In the genomic region with DNA sequence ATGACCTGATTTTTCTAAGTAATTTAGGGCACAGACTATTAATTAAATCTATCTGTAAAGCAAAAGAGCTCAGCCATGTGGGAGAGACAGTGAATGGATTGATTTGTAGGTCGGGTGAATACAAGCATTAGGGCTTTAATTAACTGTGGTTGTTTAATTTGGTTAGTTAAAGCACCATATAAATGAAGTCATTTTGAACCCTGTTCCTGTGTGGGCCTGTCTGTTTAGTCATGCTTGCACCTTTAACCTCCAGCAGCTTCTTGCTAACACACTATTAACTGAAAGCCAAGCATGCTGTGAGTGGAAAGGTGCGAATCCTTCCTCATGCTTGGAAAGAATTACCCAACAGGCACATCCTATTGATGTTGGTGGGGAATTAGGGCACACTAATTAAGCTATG, we compare ENCODE assay signal across 22 mouse cellular contexts.
DNase-seq lines count a peak whose midpoint lies in the region; ATAC-seq and TF ChIP-seq lines count a peak whose summit lies in the region.
"Had no signal": no experiment of that assay in that cellular context is flagged by ENCODE, and none has a peak within 500 bp of the region (broad histone marks: within the 10 kb centered on the region; RNA-seq: fewer than 3 reads in every experiment).

No protein-coding gene starts in this region.

- no peak for DNase-seq in forebrain, embryonic 11.5 days (ENCODE audit: low spot score)
- no peak for DNase-seq in forebrain, embryonic 10.5 days (ENCODE audit: extremely low spot score, low spot score)
- DNase-seq in retina, embryonic 14.5 days (ENCODE audit: low spot score) = peak; percentile 81
- no peak for DNase-seq in kidney, adult 9 months
- DNase-seq in left cerebral cortex, adult 2 months (ENCODE audit: extremely low spot score in 1 of 2, low spot score in 2 of 2) = no peak
- DNase-seq: adrenal gland, postnatal 14 days; cerebellum, adult 9-10 months; gastrocnemius, postnatal 25 days; heart, adult 18-20 months; heart, postnatal 10 days; kidney, adult 11 months; kidney, postnatal 4 days; left cerebral cortex, postnatal 4 days; lung, postnatal 36 days had no signal

- H3K36me3 ChIP-seq in forebrain, embryonic 11.5 days (ENCODE audit: control insufficient read depth, insufficient read depth, low read length) = no peaks in the 10 kb centered on the region
- H3K36me3 ChIP-seq in forebrain, embryonic 10.5 days (replicated peaks) = no peaks in the 10 kb centered on the region
- no peaks in the 10 kb centered on the region for H3K36me3 ChIP-seq in midbrain, embryonic 12.5 days
- H3K36me3 ChIP-seq in midbrain, embryonic 15.5 days (replicated peaks) = no peaks in the 10 kb centered on the region
- H3K36me3 ChIP-seq in hindbrain, embryonic 15.5 days = no peaks in the 10 kb centered on the region
- H3K36me3 ChIP-seq: heart, embryonic 12.5 days; limb, embryonic 15.5 days; lung, embryonic 15.5 days had no signal

- no peak overlapping the region for H3K27ac ChIP-seq in forebrain, embryonic 11.5 days (ENCODE audit: low read depth, low read length)
- H3K27ac ChIP-seq in forebrain, embryonic 10.5 days = no peak overlapping the region
- no peak overlapping the region for H3K27ac ChIP-seq in midbrain, embryonic 12.5 days (replicated peaks)
- no peak overlapping the region for H3K27ac ChIP-seq in midbrain, embryonic 15.5 days
- H3K27ac ChIP-seq in hindbrain, embryonic 15.5 days (replicated peaks) = no peak overlapping the region
- H3K27ac ChIP-seq in left cerebral cortex, adult 2 months = no peak overlapping the region
- H3K27ac ChIP-seq: limb, embryonic 15.5 days; liver, embryonic 14.5 days; lung, embryonic 15.5 days had no signal

- no peaks in the 10 kb centered on the region for H3K4me1 ChIP-seq in forebrain, embryonic 11.5 days (replicated peaks; ENCODE audit: control insufficient read depth, insufficient read depth, low read length)
- H3K4me1 ChIP-seq in forebrain, embryonic 10.5 days = no peaks in the 10 kb centered on the region; the same call in 1 of the 2 replicates
- H3K4me1 ChIP-seq in midbrain, embryonic 12.5 days = no peaks in the 10 kb centered on the region; the same call in 1 of the 2 replicates
- no peaks in the 10 kb centered on the region for H3K4me1 ChIP-seq in midbrain, embryonic 15.5 days
- no peaks in the 10 kb centered on the region for H3K4me1 ChIP-seq in hindbrain, embryonic 15.5 days (replicated peaks)
- H3K4me1 ChIP-seq: heart, embryonic 12.5 days; limb, embryonic 15.5 days; lung, embryonic 15.5 days; megakaryocyte, embryonic 14.5 days had no signal

- peak; percentile 81 for ATAC-seq in forebrain, embryonic 11.5 days (replicated peaks; ENCODE audit: low FRiP score)
- ATAC-seq in midbrain, embryonic 12.5 days (ENCODE audit: low FRiP score, low read depth) = peak; percentile 16; the same call in 1 of the 2 replicates
- no peak for ATAC-seq in midbrain, embryonic 15.5 days (replicated peaks)
- ATAC-seq in hindbrain, embryonic 15.5 days (ENCODE audit: low FRiP score, low read depth) = 0 out of 2 replicates have a peak, but pooled peaks have one; percentile 56

- WGBS in forebrain, embryonic 11.5 days = 14% methylated on average over 2 of the region's 2 CpGs
- WGBS in forebrain, embryonic 10.5 days = 16% methylated on average over 2 of the region's 2 CpGs
- WGBS in midbrain, embryonic 12.5 days = 37% methylated on average over 2 of the region's 2 CpGs
- WGBS in midbrain, embryonic 15.5 days = 31% methylated on average over 2 of the region's 2 CpGs
- 45% methylated on average over 2 of the region's 2 CpGs for WGBS in hindbrain, embryonic 15.5 days

- intact Hi-C loops in left cerebral cortex, adult 2 months (cut with DNase I) = no loop called here

- H3K4me2 ChIP-seq in forebrain, embryonic 11.5 days (ENCODE audit: low read depth, low read length, severe bottlenecking) = no peak overlapping the region
- no peak overlapping the region for H3K4me2 ChIP-seq in midbrain, embryonic 12.5 days (replicated peaks)
- H3K4me2 ChIP-seq in midbrain, embryonic 15.5 days = no peak overlapping the region
- no peak overlapping the region for H3K4me2 ChIP-seq in hindbrain, embryonic 15.5 days
- H3K4me2 ChIP-seq: heart, embryonic 12.5 days; limb, embryonic 15.5 days; lung, embryonic 15.5 days had no signal

- no peak overlapping the region for H3K4me3 ChIP-seq in forebrain, embryonic 11.5 days (ENCODE audit: low read depth, low read length)
- no peak overlapping the region for H3K4me3 ChIP-seq in forebrain, embryonic 10.5 days
- H3K4me3 ChIP-seq in midbrain, embryonic 12.5 days = no peak overlapping the region
- no peak overlapping the region for H3K4me3 ChIP-seq in midbrain, embryonic 15.5 days
- H3K4me3 ChIP-seq in hindbrain, embryonic 15.5 days = no peak overlapping the region
- no peak overlapping the region for H3K4me3 ChIP-seq in left cerebral cortex, adult 2 months
- H3K4me3 ChIP-seq: heart, embryonic 12.5 days; limb, embryonic 15.5 days; lung, embryonic 15.5 days; megakaryocyte, embryonic 14.5 days had no signal

- TF ChIP-seq CTCF in left cerebral cortex, adult 2 months (IDR thresholded peaks at IDR 0.05) = no peak

- no peaks in the 10 kb centered on the region for H3K27me3 ChIP-seq in forebrain, embryonic 11.5 days (ENCODE audit: control insufficient read depth, insufficient read depth, low read length)
- H3K27me3 ChIP-seq in forebrain, embryonic 10.5 days (ENCODE audit: poor library complexity, severe bottlenecking) = peaks cover 14% of the 10 kb centered on the region; the same call in 1 of the 2 replicates
- H3K27me3 ChIP-seq in midbrain, embryonic 12.5 days = no peaks in the 10 kb centered on the region
- no peaks in the 10 kb centered on the region for H3K27me3 ChIP-seq in midbrain, embryonic 15.5 days (replicated peaks)
- no peaks in the 10 kb centered on the region for H3K27me3 ChIP-seq in hindbrain, embryonic 15.5 days
- H3K27me3 ChIP-seq: heart, embryonic 12.5 days; limb, embryonic 15.5 days; lung, embryonic 15.5 days; megakaryocyte, embryonic 14.5 days had no signal

- no peaks in the 10 kb centered on the region for H3K9me3 ChIP-seq in forebrain, embryonic 11.5 days (ENCODE audit: control insufficient read depth, low read length)
- H3K9me3 ChIP-seq in forebrain, embryonic 10.5 days = no peaks in the 10 kb centered on the region
- H3K9me3 ChIP-seq in midbrain, embryonic 12.5 days = no peaks in the 10 kb centered on the region
- H3K9me3 ChIP-seq in midbrain, embryonic 15.5 days = no peaks in the 10 kb centered on the region
- no peaks in the 10 kb centered on the region for H3K9me3 ChIP-seq in hindbrain, embryonic 15.5 days
- H3K9me3 ChIP-seq: heart, embryonic 12.5 days; limb, embryonic 15.5 days; lung, embryonic 15.5 days; megakaryocyte, embryonic 14.5 days had no signal

- H3K9ac ChIP-seq in forebrain, embryonic 11.5 days (ENCODE audit: low read length) = no peak overlapping the region
- H3K9ac ChIP-seq in midbrain, embryonic 12.5 days (replicated peaks) = no peak overlapping the region
- H3K9ac ChIP-seq in midbrain, embryonic 15.5 days = no peak overlapping the region
- no peak overlapping the region for H3K9ac ChIP-seq in hindbrain, embryonic 15.5 days
- H3K9ac ChIP-seq: heart, embryonic 12.5 days; limb, embryonic 15.5 days; liver, embryonic 14.5 days; lung, embryonic 15.5 days had no signal
